Mouse (Mus musculus) layer of hippocampus, adult 11-12 months (tissue): ENCODE measurements around the gene Nisch.

Experiments
- DNase-seq: peaks from one replicate; pipeline ENCODE4 v3.0.0; 2022; ENCODE audit warnings: low spot score

The Nisch gene

DNA sequence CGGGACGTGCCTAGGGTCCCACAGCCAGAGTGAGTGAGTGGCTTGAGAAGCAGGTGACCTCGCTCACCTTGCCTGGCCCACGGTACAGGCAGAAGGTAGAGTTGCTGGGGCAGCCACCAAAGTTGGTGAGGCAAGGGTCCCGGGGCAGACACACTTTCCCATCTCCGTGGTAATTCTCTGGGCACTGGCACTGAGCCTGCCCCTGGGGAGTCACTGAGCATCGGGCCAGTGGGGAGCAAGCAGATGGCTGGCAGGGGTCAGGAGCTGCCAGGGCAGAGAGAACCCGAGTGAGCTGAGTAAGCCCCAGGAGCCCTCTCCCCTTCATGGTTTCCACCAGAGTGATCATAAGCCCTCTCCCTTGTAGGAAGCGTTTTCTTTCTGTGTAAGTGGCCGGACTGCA is 55.1 kb downstream of the Nisch start:
- DNase-seq, result no peak

DNA sequence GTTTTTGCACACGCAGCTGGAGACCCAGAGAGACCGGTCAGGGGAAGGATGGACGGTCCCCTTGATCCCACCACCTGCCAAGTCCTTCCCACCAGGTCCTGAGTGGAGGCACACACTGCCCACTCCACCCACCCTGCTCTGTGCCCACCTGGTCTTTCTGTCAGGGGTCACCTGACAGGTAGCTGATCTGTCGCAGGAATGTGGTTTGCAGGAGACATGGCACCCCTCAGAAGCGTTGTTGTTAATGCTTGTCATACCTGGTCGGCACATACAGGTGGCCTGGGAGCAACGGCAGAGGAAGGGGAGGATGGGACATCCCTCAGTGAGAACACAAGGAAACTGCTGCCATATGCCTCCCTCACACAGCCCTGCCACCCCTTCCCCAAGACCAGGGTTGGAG is 55.6 kb downstream of the Nisch start:
- no peak for DNase-seq

- DNase-seq, result no peak
Measured at GRCm38 (mm10) chr14:31160196-31161150, 56.3 kb downstream of the Nisch start.

DNA sequence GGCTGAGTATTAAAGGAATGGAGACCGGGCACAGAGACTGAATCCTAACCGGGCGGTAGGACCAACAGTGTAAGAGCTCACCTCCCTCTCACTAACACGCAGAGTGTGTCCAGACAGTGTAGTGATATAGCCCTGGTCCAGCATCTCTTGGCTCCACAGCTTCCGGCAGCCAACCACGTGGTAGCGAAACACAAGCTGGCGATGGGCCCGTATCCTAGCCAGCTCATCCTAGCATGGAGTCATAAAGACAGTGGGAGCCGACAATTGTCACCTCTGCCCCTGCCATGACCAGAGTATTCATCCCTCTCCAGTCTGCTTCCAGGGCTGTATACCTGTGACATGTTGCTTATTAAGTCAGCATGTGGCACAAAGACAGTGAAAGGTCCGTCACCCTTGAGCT is 71.1 kb downstream of the Nisch start:
- no peak for DNase-seq

- no peak for DNase-seq
Measured at GRCm38 (mm10) chr14:31141011-31141410, 75.7 kb downstream of the Nisch start.

GRCm38 (mm10) chr14:31140141-31140540 is 76.6 kb downstream of the Nisch start:
- DNase-seq, result no peak

- no peak for DNase-seq
Measured at GRCm38 (mm10) chr14:31139666-31140065, 77.1 kb downstream of the Nisch start.

DNA sequence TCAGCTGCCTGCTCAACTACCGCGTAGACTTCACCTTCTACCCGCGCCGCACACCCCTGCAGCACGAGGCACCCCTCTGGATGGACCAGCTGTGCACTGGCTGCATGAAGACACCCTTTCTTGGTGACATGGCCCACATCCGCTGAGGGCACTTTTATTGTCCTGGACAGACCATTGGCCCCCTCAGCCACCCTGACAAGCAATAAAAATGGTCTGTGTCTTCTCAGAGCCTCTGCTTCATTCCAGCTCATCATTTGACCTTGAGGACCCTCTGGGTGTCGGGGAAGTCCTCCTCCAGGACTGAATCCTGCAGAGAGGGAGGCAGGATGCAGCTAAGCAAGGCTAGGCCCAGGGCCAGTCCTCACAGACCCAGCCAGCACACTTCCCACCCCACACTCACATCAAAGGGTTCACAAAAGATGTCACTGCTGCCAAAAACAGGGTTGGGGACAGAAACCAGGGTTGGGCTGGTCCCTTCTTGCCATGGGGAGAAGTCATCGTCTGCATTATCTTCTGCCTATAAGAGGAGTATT is 77.8 kb downstream of the Nisch start:
- no peak for DNase-seq

DNA sequence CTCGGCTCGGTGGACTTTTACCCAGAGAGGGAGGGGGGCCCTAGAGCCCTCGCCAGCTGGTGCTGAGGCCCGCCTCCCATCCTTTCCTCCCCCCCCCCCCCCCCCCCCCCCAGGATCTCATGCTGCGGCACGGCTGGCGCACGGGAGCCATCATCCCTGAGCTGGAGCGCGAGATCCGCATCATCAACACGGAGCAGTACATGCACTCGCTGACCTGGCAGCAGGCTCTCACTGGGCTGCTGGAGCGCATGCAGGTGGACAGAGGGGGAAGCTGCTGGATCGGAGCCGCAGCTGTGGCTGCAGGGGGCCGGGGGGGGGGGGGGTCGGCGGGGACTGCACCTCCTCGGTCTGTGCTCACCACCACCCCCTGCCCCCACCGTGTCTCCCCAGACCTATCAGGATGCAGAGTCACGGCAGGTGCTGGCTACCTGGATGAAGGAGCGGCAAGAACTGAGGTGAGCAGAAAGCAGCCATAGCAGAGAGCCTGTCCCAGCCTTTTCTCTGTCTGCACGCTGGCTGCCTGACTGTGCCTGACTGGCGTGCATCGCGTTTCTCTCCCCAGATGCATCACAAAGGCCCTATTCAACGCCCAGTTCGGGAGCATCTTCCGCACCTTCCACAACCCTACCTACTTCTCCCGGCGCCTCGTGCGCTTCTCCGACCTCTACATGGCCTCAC is 78.4 kb downstream of the Nisch start:
- no peak for DNase-seq

DNA sequence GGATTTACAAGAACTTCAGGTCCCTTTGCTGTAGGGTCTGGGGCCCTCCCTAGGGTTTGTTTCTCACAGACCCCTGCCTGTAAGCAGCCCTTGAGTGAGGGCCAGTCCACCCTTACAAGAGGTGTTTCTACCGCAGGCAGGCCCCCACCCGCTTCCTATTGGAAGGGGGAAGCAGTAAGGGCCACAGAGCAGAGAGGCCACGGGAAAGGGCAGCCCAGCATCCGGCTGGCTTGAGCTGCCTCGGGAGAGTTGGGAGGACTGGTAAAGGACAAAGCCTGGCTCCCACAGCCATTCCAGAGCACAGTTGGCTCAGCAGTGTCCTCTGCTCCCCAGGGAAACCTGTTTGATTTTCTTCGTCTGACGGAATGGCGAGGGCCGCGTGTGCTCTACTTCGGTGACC is 79.0 kb downstream of the Nisch start:
- DNase-seq, result no peak

- DNase-seq, result no peak
Measured at GRCm38 (mm10) chr14:31137281-31137595, 79.5 kb downstream of the Nisch start.

- DNase-seq, result no peak
Measured at GRCm38 (mm10) chr14:31136411-31137280, 80.1 kb downstream of the Nisch start.

GRCm38 (mm10) chr14:31135495-31136410 is 81.0 kb downstream of the Nisch start:
- DNase-seq, result no peak

DNA sequence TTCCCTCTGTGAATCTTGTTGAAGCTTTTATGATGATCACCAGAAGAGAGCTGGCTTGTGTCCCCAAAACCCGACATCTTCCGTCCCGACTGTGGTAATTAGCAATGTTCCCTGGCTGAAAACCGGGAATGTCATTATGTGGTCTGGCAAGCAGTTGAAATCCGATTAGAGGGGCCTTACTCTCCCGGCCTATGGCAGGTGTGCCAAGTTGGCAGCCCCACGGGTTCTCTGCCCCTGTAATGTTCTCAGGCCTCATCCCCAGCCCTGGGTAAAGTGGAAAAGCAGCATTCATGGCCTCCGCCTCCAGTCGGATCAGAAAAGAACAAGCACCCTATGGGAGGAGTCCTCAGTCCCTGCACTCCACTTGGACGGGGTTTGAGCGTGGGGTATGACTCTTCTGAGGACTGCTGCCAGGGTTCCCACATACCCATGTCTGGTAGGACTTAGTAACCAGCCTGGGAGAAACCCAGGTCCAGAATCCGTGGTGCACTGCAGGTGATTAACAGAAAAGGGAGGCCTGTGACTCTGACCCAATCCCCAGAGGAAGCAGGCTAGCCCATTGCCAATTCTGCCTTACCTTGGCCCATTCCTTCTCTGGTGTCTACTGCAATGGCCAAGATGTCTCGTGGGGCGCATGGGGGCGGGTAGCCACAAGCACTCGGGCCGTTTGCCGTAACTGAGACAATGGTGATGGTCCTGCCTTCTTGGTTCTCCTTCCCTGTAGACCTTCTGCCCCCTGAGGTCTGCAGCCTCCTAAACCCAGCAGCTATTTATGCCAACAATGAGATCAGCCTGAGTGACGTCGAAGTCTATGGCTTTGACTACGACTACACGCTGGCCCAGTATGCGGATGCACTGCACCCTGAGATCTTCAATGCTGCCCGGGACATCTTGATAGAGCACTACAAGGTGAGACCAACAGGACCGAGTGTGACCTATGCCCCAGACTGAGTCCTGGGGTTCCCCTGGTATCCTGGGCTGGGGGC is 82.4 kb downstream of the Nisch start:
- DNase-seq, result no peak

DNA sequence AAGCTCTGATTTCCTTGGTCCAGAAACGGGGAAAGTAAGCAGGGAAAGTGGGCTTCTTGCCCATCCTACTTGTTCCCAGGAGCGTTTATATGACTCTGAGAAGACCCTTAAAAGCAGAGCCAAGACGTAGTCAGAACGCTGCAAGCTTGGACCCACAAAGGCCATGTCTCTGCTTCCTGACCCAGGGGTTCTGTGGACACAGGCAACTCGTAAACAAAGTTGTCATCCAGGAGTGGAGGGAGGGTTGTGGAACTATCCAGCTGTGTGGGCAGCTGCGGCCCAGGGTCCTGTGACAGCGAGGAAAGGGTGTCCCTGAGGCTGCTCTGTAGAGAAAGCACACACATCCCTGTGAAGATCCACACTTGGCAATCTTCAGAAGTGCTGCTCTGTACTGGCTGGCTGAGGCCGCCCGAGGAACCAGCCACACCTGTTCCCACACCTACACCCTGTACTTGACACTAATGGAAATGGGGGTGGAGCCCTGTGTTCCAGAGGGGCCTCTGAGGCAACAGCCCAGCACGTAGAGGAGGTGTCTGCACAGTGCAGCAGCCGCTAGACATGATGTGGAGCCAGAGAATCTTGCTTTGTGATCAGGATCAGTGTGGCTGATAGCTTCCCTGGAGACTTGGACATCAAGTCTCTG is 83.6 kb downstream of the Nisch start:
- DNase-seq, result no peak

- DNase-seq, result no peak
Measured at GRCm38 (mm10) chr14:31132491-31132975, 84.2 kb downstream of the Nisch start.

DNA sequence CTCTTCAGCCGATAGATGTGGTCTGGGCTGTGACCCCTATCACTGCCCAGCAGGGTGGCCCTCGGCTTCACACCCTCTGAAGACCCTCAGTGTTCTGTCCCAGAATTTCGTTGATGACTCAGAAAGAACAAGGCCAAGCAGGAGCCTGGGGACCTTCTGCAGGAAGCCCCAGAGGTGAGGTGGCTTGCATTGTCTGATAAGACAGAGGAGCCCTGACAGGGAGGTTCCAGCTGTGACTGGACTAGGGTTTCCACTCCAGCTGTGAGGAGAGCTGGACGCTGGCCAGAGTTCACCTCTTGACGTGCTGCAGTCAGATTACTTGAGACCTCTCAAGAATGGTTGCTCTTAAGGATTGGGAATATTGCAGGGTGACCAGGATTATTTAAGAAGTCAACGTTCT is 84.7 kb downstream of the Nisch start:
- no peak for DNase-seq

DNA sequence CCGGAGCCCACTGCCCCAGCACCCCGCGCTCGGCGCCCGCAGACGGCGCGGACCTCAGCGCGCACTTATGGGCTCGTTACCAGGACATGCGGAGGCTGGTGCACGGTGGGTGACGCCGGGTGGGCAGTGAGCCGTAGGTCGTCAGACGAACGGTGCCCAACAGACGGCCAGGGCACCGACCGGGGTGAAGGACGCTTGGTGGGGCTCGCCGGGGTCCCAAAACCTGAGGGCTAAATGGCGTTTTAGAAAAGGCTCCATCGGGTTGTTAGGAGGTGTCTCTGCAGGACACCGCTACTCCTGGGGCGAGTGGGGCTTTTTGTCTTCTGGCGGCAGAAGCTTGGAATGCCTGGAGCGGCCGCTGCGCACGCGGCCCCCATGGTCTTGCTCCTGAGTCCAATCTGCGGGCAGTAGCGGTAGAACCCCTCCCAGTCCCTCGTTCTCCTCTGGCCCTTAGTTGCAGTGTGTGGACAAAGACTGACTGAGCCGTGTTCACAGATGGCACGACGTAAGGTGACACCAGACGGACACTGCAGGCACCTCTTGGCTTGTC is 85.4 kb downstream of the Nisch start:
- no peak for DNase-seq
